In the genomic region with DNA sequence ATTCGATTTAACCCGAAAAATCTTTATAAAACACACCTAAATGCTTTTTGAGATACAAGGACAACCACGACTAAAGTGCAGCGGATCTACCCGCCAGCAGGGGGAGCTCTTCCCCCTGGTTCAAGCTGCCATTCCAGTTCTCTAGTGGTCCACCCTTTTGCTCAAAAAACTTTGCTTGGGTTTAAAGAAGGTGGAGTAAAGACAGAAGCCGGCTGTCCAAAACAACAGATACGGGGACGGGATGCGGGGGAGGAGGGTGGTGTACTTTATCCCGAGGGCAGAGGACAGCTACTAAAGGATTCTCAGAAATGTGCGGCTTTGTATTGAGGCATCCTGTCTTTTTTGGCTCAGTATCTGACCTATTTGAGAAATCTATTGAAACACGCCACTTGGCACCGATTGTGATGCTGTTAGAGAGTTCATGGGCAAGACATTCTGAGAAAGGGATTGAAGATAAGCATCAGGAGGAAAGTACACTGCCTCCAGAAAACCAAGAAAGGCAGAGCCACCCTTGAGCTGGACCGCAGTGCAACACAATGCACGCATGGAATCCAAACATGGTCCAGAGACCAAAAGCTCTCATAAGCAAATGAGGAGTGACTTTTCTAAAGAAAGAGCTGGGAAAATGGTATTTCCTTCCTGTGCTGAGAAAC, we compare ENCODE assay signal across 8 mouse cellular contexts.
DNase-seq lines count a peak whose midpoint lies in the region.

No protein-coding gene starts in this region.

- intact Hi-C loops in left cerebral cortex, postnatal 4 days (cut with DNase I) = loop anchor here (10.0 kb wide), 1 partner anchor 152 kb away; no protein-coding TSS in a partner anchor

- DNase-seq in kidney, adult 9 months = peak; percentile 49
- no peak for DNase-seq in kidney, adult 11 months
- peak; percentile 43 for DNase-seq in adrenal gland, adult 2 months
- DNase-seq in embryo, embryonic 10.5 days (ENCODE audit: low spot score) = peak; percentile 67
- DNase-seq in heart, adult 9 months (ENCODE audit: low spot score in 2 of 2) = peak; percentile 27 to 46
- DNase-seq in left cerebral cortex, postnatal 4 days = peak; percentile 61
- DNase-seq in retina, embryonic 14.5 days (ENCODE audit: low spot score) = peak; percentile 65
- peak; percentile 81 for DNase-seq in thymus, postnatal 4 days
